Mouse (Mus musculus) E14TG2a.4 (cell line): ENCODE results near the gene Hes3.

Experiments
- CTCF ChIP-seq: conservative IDR thresholded peaks from 2 replicates; pipeline ENCODE4 v1.5.1; 2014; ENCODE audit warnings: low read length
- POU5F1 ChIP-seq: IDR thresholded peaks from 2 replicates; pipeline ENCODE4 v1.6.1; 2014; ENCODE audit warnings: low read length, borderline replicate concordance

DNA sequence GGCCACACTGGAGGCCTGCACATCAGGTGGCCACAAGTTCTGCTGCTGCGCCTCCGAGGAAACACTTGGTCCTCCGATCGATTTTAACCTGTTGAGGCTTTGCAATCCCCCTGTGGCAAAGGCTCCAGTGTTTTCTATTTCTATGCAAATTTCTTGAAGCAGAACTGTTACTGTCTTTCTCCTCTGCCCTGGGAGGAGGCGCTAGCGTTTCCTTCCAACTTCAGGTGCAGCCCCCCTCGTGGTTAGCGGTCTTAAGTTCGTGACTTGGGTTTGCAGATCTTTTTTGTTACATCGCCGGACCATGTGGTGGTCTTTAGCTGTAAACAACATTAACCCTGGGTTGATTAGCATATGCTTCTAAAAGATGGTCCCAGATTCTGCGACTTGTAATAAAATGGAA is 42.1 kb upstream of the Hes3 start:
- TF ChIP-seq CTCF (no peak), POU5F1 (no peak)
